Mouse (Mus musculus): Measurements from ENCODE around the gene Sun1. TPM values are rescaled to one million over a fixed set of nuclear protein-coding genes. Genes with fewer than 3 reads are reported as not detected.
A peak's percentile ranks its signal among the peaks of the same experiment; 100 is the strongest.

Gene Sun1
- polyA plus RNA-seq, 1 experiment from 2014 or later, result 48.6 TPM

DNA sequence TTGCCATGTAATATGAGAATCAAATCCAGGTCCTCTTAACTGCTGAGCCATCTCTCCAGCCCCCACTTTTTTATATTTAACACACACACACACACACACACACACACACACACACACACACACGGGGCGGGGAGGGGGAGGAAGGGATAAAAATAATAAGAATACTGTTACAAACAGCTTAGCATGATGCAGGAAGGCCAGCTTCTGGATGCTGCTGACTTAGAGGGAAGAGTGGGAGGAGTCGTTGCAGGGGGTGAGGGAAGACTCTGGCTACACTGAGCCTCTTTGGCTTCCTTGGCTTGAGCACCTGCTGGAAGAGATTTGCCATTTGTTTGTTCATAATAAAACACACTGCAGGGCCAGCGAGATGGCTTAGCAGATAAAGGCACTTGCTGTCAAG, 15.5 kb upstream of the Sun1 start:
- ATAC-seq (ENCODE audit: insufficient read depth, low FRiP score, low read depth), result no peak
- Histone ChIP-seq H3K27ac (no peak overlapping the region), H3K4me2 (no peak overlapping the region), H3K4me1 (no peaks in the 10 kb centered on the region), H3K27me3 (replicated peaks) (no peaks in the 10 kb centered on the region), H3K4me3 (replicated peaks) (no peak overlapping the region), H3K9ac (no peak overlapping the region), H3K36me3 (peaks cover 27% of the 10 kb centered on the region), H3K9me3 (no peaks in the 10 kb centered on the region)
- WGBS, result 71% methylated on average over 4 of the region's 4 CpGs

DNA sequence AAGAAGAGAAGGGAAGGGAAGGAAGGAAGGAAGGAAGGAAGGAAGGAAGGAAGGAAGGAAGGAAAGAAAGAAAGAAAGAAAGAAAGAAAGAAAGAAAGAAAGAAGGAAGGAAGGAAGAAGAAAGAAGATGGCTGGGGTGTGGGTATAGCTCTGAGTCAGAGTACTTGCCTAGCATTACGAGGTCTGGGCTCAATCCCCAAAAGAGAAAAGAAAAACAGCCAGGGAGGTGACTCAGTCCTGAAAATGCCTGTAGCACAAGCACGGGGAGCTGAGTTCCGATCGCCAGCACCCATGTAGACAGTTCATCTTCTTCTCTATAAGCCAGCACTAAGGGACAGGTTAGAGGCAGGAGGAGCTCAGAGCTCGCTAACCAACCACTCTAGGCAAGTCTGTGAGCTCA, 10.7 kb upstream of the Sun1 start:
- ATAC-seq (ENCODE audit: insufficient read depth, low FRiP score, low read depth), result no peak
- 89% methylated on average over 5 of the region's 5 CpGs for WGBS
- no peak overlapping the region for H3K9ac ChIP-seq
- H3K27me3 ChIP-seq (replicated peaks), result no peaks in the 10 kb centered on the region
- no peak overlapping the region for H3K4me3 ChIP-seq (replicated peaks)
- no peaks in the 10 kb centered on the region for H3K4me1 ChIP-seq
- peaks cover 12% of the 10 kb centered on the region; the same call in 1 of the 2 replicates for H3K36me3 ChIP-seq
- H3K9me3 ChIP-seq, result no peaks in the 10 kb centered on the region
- H3K4me2 ChIP-seq, result no peak overlapping the region
- no peak overlapping the region for H3K27ac ChIP-seq

DNA sequence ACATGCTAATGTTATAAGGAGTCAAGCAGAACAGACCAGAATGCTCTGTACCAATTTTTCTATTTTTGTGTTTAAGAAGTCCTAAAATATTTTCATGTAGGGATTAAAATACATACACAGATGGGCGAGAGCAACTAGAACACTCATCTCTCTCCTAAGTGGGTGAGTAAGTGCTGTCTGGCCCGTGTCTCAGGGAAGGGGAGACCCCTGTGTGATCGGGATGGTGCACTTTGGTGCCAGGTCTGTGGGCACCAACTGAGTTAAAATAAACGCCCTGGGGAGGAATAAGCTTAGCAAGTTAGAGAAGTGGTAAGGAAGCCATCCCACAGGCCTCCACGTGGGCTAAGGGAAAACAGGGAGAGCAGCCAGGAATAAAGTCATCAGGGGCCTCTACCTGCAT, 9.5 kb upstream of the Sun1 start:
- Histone ChIP-seq H3K4me3 (replicated peaks) (no peak overlapping the region), H3K4me1 (no peaks in the 10 kb centered on the region), H3K27me3 (replicated peaks) (no peaks in the 10 kb centered on the region), H3K27ac (no peak overlapping the region), H3K36me3 (peaks cover 7% of the 10 kb centered on the region; the same call in 1 of the 2 replicates), H3K9me3 (no peaks in the 10 kb centered on the region), H3K9ac (no peak overlapping the region), H3K4me2 (no peak overlapping the region)
- WGBS, result 73% methylated on average over 5 of the region's 5 CpGs
- ATAC-seq (ENCODE audit: insufficient read depth, low FRiP score, low read depth), result no peak

DNA sequence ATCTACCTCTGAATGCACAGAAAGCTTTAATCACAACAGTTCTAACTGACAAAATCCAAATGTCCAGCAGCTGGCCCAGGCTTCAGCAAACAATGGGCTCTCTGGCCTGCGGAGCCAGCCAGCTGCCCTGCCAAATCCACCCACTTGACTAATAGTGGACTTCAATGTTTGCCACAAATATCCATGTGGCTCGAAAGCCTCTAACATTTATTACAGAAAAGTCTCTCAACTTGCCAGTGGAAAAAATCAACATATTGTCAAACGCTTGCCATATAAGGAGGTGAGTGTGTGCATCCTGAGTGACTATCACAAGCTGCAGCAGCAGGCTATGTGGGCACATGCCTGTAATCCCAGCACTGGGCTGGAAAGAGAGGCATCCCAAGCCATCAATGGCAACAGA, 1.7 kb upstream of the Sun1 start:
- H3K36me3 ChIP-seq, result 0 out of 2 replicates have a peak, but pooled peaks cover 4% of the 10 kb centered on the region
- ATAC-seq (ENCODE audit: insufficient read depth, low FRiP score, low read depth), result no peak
- no peak overlapping the region for H3K4me2 ChIP-seq
- no peaks in the 10 kb centered on the region for H3K27me3 ChIP-seq (replicated peaks)
- H3K9ac ChIP-seq, result no peak overlapping the region
- H3K4me3 ChIP-seq (replicated peaks), result no peak overlapping the region
- peaks cover 33% of the 10 kb centered on the region for H3K4me1 ChIP-seq
- no peaks in the 10 kb centered on the region for H3K9me3 ChIP-seq
- 57% methylated on average over 3 of the region's 3 CpGs for WGBS
- H3K27ac ChIP-seq, result no peak overlapping the region

DNA sequence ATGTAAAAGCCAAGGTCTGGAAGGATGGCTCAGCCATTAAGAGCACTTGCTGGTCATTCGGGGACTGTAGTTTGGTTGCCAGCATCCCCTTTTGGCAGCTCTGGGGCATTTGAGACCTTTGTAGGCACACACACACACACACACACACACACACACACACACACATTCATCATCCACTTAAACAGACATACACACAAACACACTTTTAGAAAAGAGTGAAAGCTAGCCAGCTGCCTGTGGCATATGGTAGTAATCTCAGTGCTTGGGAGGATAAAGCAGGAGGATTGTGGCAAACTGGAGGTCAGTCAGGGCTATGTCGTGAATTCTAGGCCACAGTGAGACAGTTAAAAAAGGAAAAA, 822 bp upstream of the Sun1 start:
- Histone ChIP-seq H3K27ac (peak overlapping the region; percentile 93), H3K4me2 (peak overlapping the region; percentile 67), H3K36me3 (0 out of 2 replicates have a peak, but pooled peaks cover 4% of the 10 kb centered on the region), H3K4me3 (replicated peaks) (peak overlapping the region; percentile 94), H3K9me3 (no peaks in the 10 kb centered on the region), H3K9ac (0 out of 2 replicates have a peak overlapping the region, but pooled peaks have one; percentile 16), H3K4me1 (peaks cover 33% of the 10 kb centered on the region), H3K27me3 (replicated peaks) (no peaks in the 10 kb centered on the region)
- ATAC-seq (ENCODE audit: insufficient read depth, low FRiP score, low read depth), result no peak
- WGBS, result 41% methylated on average over 2 of the region's 2 CpGs

DNA sequence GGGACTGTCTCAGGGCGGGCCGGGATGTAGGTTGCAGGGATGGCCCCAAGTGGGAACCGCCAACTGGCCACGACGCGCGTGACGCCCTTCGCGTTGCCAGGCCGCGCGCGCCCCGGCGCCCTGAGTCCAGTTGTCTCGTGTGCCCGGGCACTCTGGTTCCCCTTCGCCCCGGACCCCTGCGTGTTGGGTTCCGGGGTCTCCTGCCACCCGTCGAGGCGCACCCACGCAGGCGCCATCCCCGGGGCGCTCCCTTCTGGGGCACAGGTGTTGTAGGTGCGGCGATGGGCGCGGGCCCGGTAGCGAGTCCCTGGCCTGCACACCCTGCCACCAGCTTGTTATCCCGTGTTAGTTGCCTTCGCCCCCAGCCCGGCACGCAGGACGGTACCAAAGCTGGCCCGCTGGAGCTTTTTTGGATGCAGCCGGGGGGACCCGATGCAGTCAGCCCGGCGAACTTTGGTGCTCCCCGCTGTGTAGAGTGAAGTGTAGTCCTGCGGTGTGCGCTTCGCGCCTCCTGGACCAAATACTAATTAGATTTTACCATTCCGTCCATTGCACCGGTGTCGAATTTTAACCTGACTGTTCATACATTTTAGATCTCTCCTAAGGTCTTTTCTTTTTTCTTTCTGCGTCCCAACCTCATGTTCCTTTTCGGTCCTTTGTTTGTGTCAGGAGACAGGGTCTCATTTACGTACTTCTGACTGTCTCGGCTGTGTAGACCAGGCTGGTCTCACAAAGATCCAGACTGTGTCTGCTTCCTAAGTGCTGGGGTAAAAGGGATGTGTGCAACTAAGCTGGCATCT, 533 bp downstream of the Sun1 start:
- H3K27me3 ChIP-seq (replicated peaks), result no peaks in the 10 kb centered on the region
- peak overlapping the region; percentile 80 for H3K9ac ChIP-seq
- H3K9me3 ChIP-seq, result no peaks in the 10 kb centered on the region
- peak overlapping the region; percentile 93 for H3K27ac ChIP-seq
- peaks cover 33% of the 10 kb centered on the region for H3K4me1 ChIP-seq
- peak; percentile 5; the same call in 1 of the 2 replicates for ATAC-seq (ENCODE audit: insufficient read depth, low FRiP score, low read depth)
- H3K4me2 ChIP-seq, result peak overlapping the region; percentile 77
- under 1% methylated on average over 57 of the region's 57 CpGs for WGBS
- H3K4me3 ChIP-seq (replicated peaks), result peak overlapping the region; percentile 94
- H3K36me3 ChIP-seq, result 0 out of 2 replicates have a peak, but pooled peaks cover 4% of the 10 kb centered on the region

DNA sequence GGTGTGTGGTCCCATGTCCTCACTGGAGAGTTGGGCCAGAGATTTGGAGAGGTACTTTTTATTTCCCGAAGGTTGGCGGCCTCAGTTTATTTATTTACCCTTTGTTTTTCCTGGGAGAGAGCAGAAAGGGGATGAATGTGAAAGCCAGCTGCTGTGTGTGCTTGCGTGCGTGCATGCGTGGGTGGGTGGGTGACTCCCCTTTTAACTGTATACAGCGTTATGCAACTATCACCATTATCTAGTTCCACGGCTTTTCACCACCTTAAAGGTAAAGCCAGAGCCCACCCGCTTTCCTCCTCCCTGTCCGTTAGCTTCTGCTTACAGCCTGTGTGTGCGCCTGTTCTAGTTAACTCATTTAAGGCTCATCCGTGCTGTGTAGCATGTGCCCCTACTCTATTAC, 1.7 kb downstream of the Sun1 start:
- H3K27ac ChIP-seq, result no peak overlapping the region
- no peaks in the 10 kb centered on the region for H3K9me3 ChIP-seq
- 0 out of 2 replicates have a peak, but pooled peaks cover 4% of the 10 kb centered on the region for H3K36me3 ChIP-seq
- WGBS, result 63% methylated on average over 11 of the region's 11 CpGs
- peak overlapping the region; percentile 77 for H3K4me2 ChIP-seq
- H3K27me3 ChIP-seq (replicated peaks), result no peaks in the 10 kb centered on the region
- H3K9ac ChIP-seq, result 0 out of 2 replicates have a peak overlapping the region, but pooled peaks have one; percentile 80
- peak overlapping the region; percentile 94; the same call in 1 of the 2 replicates for H3K4me3 ChIP-seq (replicated peaks)
- peaks cover 28% of the 10 kb centered on the region for H3K4me1 ChIP-seq
- ATAC-seq (ENCODE audit: insufficient read depth, low FRiP score, low read depth), result no peak

DNA sequence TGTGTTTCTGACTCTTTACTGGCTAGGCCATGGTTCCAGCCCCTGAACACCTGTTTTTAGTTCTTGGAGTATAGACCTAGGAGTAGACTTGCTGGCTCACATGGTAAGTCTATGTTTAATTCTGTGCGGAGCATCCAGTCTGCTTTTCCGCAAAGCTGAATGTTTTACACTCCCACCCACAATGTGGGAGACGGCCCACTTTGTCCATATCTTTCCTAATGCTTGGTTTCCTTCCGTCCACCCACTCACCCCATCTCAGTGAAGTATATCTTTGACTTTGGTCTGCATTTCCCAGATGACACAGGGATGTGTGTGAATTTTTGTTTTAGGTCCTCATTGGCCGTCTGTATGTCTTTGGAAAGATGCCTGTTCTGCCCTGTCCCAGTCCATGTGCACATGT, 2.9 kb downstream of the Sun1 start:
- no peak for ATAC-seq (ENCODE audit: insufficient read depth, low FRiP score, low read depth)
- H3K4me1 ChIP-seq, result peaks cover 28% of the 10 kb centered on the region
- no peak overlapping the region for H3K4me3 ChIP-seq (replicated peaks)
- H3K36me3 ChIP-seq, result 0 out of 2 replicates have a peak, but pooled peaks cover 4% of the 10 kb centered on the region
- no peaks in the 10 kb centered on the region for H3K9me3 ChIP-seq
- H3K27me3 ChIP-seq (replicated peaks), result no peaks in the 10 kb centered on the region
- no peak overlapping the region for H3K27ac ChIP-seq
- no peak overlapping the region for H3K4me2 ChIP-seq
- H3K9ac ChIP-seq, result no peak overlapping the region
- 73% methylated on average over 5 of the region's 5 CpGs for WGBS

DNA sequence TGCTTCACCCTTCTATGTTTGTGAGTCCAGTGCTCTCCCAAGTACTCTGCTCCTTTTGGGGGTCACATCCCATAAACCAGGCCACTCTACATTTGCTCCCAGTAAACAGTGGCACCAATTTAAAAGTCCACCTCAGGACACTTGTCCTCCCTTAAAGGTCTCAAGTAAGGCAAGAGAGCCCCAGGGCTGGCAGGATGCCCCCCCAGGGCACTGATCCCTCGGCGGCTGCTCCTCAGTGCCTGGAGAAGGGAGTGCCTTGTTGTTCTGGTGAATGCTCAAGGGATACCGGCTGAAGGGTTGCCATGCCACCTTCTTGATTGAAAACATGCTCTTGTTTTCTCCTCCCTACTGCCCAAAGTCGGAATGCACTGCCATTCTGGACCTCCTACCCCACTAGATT, 5.6 kb downstream of the Sun1 start:
- no peak for ATAC-seq (ENCODE audit: insufficient read depth, low FRiP score, low read depth)
- Histone ChIP-seq H3K4me2 (no peak overlapping the region), H3K4me3 (replicated peaks) (no peak overlapping the region), H3K27me3 (replicated peaks) (no peaks in the 10 kb centered on the region), H3K9me3 (no peaks in the 10 kb centered on the region), H3K27ac (no peak overlapping the region), H3K36me3 (0 out of 2 replicates have a peak, but pooled peaks cover 4% of the 10 kb centered on the region), H3K9ac (no peak overlapping the region), H3K4me1 (peaks cover 17% of the 10 kb centered on the region)
- 73% methylated on average over 4 of the region's 4 CpGs for WGBS

DNA sequence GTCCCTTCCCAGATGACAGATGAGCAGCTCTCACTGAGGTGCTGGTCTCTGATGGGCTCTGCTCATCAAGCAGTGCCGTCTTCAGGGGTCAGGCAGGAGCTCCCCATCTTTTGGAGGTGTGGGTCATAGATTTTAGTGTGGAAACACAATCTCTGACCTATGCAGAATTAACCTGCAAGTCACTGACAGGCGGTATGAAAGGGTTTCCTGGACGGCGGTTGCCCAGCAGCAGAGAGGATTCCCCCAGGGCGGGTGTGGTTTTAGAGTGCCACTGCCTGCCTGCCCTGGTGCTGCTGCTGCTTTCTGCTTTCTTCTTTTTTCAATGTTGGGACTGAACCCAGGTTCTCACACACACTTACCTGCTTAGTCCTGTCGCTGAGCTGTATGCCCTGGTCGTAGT, 6.1 kb downstream of the Sun1 start:
- H3K27ac ChIP-seq, result no peak overlapping the region
- H3K36me3 ChIP-seq, result 0 out of 2 replicates have a peak, but pooled peaks cover 4% of the 10 kb centered on the region
- no peaks in the 10 kb centered on the region for H3K9me3 ChIP-seq
- WGBS, result 66% methylated on average over 7 of the region's 7 CpGs
- no peaks in the 10 kb centered on the region for H3K27me3 ChIP-seq (replicated peaks)
- H3K4me3 ChIP-seq (replicated peaks), result no peak overlapping the region
- no peak for ATAC-seq (ENCODE audit: insufficient read depth, low FRiP score, low read depth)
- no peak overlapping the region for H3K4me2 ChIP-seq
- peaks cover 15% of the 10 kb centered on the region for H3K4me1 ChIP-seq
- no peak overlapping the region for H3K9ac ChIP-seq

DNA sequence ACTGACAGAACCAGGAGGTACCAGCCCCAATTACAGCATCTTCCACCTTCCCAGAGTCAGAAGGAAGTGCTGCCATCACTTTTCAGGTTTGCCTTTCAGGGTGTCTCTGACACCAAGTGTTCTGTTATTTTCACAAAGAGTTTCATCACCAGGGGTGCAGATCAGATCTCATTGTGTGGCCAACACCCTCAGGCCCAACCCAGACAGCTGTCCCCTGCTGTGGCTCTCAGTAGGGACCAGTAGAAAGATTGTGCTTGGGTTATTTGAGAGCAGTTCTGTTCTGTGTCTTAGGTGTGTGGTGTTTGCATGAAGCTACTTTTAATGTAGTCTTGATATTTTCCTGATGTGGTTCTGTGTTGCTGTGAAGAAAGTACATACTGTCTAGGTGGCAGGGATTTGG, 7.7 kb downstream of the Sun1 start:
- Histone ChIP-seq H3K36me3 (peaks cover 4% of the 10 kb centered on the region; the same call in 1 of the 2 replicates), H3K27me3 (replicated peaks) (no peaks in the 10 kb centered on the region), H3K9ac (no peak overlapping the region), H3K4me2 (no peak overlapping the region), H3K4me3 (replicated peaks) (no peak overlapping the region), H3K4me1 (0 out of 2 replicates have a peak, but pooled peaks cover 2% of the 10 kb centered on the region), H3K27ac (no peak overlapping the region), H3K9me3 (no peaks in the 10 kb centered on the region)
- no peak for ATAC-seq (ENCODE audit: insufficient read depth, low FRiP score, low read depth)

DNA sequence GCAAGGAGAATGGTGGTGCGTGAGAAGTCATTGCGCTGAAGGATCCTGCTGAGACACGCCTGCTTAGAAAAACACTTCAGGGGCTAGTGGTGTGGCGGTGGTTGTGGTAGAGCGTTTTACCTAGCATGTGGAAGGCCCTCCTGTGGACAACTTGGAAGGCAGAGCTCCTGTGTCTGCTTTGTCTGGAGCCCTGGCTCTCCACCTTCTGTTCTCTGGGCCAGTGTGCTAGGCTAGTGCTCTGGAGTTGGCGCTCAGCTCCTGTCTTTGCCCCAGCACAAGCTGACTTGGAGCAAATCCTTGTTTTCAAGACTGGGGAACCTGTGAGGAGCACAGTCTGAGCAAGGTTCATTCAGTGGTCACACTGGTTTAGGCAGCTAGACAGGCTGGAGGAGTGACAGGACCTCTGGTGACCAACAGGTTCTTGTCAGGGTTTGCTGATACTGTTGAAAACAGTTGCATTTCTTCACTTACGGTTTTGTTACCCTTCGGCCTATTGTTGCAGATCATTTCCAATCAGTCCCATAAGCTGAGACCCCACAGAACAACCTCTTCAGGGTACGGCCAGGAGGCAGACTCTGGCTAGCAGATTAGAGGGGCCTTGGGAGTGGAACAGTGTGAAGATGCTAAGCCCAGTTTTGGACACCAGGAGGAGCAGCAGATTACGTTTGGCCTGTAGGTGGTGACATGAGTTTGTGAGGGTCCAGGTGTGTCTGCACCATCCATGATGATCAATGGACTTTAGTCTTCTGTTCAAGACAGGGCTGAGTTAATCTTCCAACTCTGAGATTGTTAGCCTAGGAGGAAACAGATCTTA, 8.6 kb downstream of the Sun1 start:
- H3K27me3 ChIP-seq (replicated peaks), result no peaks in the 10 kb centered on the region
- no peaks in the 10 kb centered on the region for H3K9me3 ChIP-seq
- ATAC-seq (ENCODE audit: insufficient read depth, low FRiP score, low read depth), result no peak
- no peak overlapping the region for H3K27ac ChIP-seq
- H3K36me3 ChIP-seq, result no peaks in the 10 kb centered on the region; the same call in 1 of the 2 replicates
- WGBS, result 83% methylated on average over 10 of the region's 10 CpGs
- no peak overlapping the region for H3K4me2 ChIP-seq
- H3K4me1 ChIP-seq, result no peaks in the 10 kb centered on the region
- no peak overlapping the region for H3K4me3 ChIP-seq (replicated peaks)
- H3K9ac ChIP-seq, result no peak overlapping the region
